Mouse (Mus musculus): ENCODE measurements around the gene Lyzl6. TPM values are rescaled to one million over a fixed set of nuclear protein-coding genes. Genes with fewer than 3 reads are reported as not detected.

The Lyzl6 gene
- total RNA-seq, 2 experiments from 2014 or later = not detected

DNA sequence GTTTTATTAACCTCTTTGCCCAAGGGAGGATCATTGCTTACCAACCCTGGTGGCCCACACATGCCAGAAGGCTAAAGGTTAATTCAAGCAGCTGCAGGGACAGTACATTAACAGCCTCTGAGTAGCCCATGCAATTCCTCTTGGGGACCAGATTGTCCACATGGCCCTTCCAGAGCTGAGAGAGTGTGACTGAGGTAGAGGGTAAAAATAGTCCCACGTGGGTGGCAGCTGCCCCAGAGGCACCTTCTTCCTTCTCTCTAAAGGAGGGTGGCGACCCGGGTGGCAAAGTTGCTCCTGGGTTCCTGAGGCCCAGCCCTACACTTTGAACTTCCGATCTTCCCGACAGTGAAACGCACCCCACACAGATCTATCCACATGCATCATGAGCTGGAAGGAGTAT is 7.6 kb upstream of the Lyzl6 start:
- intact Hi-C loops (cut with DNase I) = no loop called here
- DNase-seq = no peak

DNA sequence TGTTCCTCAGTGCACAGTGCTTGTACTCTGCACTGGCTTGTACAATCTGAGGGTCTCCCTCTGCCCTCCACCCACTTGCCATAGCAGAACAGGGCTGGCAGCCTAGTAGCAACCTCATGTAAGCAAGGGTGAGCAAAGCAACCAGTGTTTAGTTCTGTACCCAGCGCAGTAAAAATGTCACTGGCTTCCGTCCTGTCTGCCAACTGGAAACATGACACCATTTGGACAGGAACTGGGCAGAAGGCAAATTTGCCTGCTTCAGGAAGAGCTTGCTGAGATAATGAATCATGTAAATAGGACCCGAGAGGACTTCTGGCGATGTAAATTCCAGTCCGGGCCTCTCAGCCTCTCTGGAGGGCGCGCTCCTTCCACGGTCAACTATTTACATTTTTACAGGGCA is 7.0 kb upstream of the Lyzl6 start:
- intact Hi-C loops (cut with DNase I) = no loop called here
- DNase-seq = no peak

DNA sequence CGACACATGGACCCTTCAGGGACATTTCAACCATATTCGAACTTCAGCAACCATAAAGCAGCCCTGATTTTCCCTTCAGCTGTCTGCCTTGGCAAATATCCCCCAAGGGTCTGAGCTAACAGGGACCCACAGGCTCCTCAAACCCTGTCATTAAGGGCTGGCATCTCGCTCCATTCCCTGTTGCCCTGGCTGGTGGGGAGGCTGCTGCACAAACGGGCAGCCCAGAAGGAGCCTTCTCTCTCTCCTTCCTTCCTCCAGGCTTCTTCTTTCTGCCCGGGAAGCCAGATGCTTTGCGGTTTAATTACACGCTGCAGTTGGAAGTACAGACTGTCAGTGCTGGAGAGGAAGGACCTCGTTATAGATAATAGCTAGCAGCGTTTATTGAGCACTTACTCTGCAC is 4.5 kb upstream of the Lyzl6 start:
- intact Hi-C loops (cut with DNase I) = no loop called here
- no peak for DNase-seq

DNA sequence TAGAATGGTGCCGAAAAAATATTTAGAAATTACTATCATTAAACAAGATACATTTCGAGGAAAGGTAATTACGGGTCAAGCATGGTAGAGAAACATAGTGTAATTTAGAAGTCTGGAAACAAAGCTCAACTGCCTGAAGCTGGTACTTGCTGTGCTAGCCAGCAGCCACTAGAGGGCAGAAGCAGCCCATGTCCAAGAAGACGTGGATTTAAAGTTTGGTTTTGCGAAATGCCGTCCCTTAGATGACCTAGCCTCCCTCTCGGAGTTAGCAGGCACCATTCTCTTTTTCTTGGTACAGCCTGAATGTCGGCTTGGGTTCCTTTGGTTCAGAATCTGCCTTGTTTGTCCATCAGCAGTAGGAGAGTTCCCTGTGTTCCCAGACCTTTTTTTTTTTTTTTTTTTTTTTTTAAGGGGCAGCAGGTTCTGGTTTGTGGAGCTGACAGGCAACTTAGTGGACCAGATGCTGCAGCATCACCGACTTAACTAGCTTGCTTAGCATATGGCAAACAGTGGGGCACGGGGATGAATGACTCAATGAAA is 787 bp upstream of the Lyzl6 start:
- intact Hi-C loops (cut with DNase I) = loop anchor here (1.0 to 5.0 kb wide), 3 partner anchors 36 to 273 kb away; no protein-coding TSS in a partner anchor
- DNase-seq = peak; percentile 38 to 61

DNA sequence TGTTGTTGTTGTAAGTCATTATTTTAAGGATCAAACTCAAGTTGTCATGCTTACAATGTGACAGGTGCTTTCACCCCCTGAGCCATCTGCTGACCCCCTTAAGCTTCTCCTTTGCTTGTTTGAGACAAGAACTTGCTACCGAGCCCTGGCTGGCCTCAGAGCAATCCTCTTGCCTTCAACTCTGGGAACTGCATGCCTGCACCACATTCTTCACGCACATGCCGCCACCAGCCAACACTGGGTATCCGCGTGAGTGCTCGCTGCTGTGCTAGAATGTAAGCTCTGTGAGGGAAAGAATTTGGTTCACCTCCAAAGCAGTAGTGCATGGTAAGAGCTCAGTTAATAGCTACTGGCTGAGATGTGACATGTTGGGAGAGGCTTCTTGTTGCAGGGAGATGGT is 2.4 kb downstream of the Lyzl6 start:
- no peak for DNase-seq
- intact Hi-C loops (cut with DNase I) = loop anchor here (5.0 kb wide), 1 partner anchor 276 kb away; no protein-coding TSS in a partner anchor

DNA sequence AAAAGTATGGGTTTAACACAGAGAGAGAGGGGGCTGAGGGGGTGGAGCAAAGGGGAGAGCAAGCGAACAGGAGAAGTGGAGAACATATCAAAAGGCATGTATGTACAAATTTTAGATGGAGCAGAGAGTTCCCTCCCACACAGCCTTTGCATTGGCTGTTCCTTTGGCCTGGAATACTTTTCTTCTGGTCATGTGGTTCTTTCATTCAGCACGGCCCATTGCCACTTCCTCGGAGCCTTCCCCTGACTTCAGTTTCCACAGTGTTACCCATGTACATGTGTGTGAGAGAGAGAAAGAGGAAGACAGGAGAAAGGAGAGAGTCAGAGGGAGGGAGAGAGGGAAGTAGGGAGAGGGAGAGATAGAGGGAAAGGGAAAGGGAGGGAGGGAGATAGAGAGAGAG is 3.2 kb downstream of the Lyzl6 start:
- DNase-seq = no peak
- intact Hi-C loops (cut with DNase I) = loop anchor here (5.0 kb wide), 1 partner anchor 277 kb away; no protein-coding TSS in a partner anchor

DNA sequence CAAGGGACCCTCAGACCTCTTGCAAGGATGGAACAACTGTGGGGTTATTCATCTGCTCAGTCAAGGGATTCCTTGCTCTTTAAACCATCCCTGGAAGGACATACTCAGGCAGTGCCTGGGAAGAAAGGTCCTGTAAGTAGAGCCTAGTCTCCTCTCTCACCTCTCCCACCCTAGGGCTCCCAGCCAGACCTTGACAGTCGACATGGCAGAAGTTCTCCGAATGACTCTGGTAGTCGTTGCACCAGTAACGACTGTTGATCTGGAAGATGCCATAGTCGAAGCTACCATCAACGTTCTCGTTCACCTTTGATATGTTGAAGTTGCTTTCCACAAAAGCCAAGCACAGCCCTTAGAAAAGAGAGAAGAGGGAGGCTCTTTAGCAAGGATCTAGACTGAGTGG is 3.9 kb downstream of the Lyzl6 start:
- intact Hi-C loops (cut with DNase I) = loop anchor here (5.0 kb wide), 1 partner anchor 277 kb away; no protein-coding TSS in a partner anchor
- no peak for DNase-seq

DNA sequence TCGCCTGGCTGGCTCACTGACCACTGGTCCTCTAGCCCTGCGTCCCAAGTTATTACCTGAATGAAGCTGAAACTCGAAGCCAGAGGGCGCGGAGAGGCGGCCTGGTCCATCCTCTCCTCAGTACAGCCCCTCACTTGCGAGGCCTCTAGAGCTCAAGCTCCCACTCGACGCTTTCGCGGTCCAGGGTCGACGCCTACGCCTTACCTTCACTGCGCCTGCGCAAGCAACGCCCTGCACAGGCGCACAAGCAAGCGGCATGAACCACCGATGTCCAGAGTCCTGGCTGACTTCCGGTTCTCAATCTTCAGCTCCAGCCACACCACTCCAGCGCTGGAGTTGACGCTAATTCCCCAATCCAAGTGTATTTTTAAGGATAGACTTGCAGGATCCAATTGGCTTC is 11.2 kb downstream of the Lyzl6 start:
- intact Hi-C loops (cut with DNase I) = no loop called here
- no peak for DNase-seq

DNA sequence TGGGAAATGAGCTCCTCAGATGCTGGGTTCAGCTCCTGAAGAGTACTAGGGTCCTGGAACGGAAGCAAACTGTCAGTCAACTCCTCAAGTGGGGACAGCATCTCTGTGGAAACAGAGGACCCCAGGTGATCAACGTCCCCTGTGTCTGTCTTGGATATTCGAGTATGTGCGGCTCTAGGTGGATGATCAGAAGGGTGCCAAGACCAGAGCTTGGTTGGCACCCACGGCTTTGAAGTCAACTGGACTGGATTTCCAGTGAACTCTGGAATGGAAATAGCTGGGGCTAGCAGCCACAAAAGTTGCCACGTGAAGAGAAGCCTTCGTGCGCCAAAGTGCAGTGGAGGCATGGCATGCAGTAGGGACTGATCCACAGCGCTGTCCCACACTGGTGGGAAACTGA is 17.6 kb downstream of the Lyzl6 start, which contains the start of gene Gm884:
Gm884 (minus strand) TSS at position 101 of the 400 bp plus-strand sequence.
- intact Hi-C loops (cut with DNase I) = no loop called here
- DNase-seq = no peak

DNA sequence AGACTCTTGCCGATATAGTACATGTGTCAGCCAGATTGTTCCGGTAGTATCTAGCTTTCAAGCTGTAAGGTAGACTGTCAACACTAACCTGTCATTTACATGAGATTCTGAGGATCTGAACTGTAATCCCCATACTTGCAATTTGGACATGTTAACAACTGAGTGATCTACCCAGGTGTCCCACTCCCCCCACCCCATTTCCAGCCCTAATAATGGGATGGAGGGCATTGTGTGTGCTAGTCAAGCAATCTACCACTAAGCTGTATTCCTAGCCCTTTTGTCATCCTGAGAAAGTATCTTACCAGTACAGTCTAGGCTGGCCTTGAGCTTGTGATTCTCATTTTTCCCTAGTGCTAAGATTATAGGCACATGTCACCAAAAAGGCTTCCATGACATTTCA is 27.9 kb downstream of the Lyzl6 start:
- no peak for DNase-seq
- intact Hi-C loops (cut with DNase I) = no loop called here

DNA sequence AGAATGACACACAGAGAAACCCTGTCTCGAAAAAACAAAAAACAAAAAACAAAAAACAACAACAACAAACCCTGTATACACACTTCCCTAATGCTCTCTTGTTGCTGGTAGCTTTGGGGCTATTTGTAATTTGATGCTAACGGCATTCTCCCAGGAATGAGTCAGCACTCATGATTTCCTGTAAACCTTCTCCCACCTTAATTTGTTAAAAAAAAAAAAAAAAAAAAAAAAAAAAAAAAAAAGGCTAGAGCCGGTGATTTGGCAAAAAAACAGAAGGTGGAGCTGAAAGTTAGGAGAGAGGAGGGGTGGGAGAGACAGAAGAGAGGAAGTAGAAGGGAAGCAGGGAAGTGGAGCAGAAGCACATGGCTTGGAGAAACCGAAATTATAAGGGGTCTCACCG is 32.1 kb downstream of the Lyzl6 start:
- intact Hi-C loops (cut with DNase I) = no loop called here
- DNase-seq = no peak

Other genes starting within 250 kb of the Lyzl6 start
- 10 to 100 TPM; 11.9 to 12.9 TPM for gene Plekhm1, start 226.2 kb downstream of the Lyzl6 start, total RNA-seq (2021)
- gene Lrrc37a, start 134.3 kb downstream of the Lyzl6 start, total RNA-seq (2021) = not detected
- not detected for gene Gm884, start 17.8 kb downstream of the Lyzl6 start, total RNA-seq (2021)
- not detected for gene Rprml, start 10.7 kb upstream of the Lyzl6 start, total RNA-seq (2021)
- gene Gosr2, start 59.0 kb upstream of the Lyzl6 start, total RNA-seq (2021) = 10 to 100 TPM; 34.7 to 34.9 TPM
- 1 to 10 TPM in 1 of 2 experiments, under 1 TPM in 1; 0.83 to 1.0 TPM for gene Wnt9b, start 110.9 kb upstream of the Lyzl6 start, total RNA-seq (2021)
- not detected for gene Wnt3, start 135.3 kb upstream of the Lyzl6 start, total RNA-seq (2021)